Mouse (Mus musculus): ENCODE results near the gene Gm10271.

Gene Gm10271

DNA sequence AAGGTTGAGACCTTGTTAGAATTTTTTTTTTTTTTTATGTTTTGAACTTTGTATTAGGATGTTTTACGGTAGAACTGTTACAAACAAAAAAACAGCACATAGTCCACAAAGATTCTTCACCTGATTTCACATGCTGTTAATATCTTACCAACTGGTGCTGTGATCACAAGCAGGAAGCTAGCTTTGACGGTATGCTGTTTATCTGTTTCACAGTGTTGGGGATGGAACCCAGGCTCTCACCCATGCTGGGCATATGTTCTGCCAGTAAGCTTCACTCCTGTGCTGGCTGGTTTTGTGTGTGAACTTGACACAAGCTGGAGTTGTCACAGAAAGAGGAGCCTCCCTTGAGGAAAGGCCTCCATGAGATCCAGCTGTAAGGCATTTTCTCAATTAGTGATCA is 5.4 kb upstream of the Gm10271 start:
- DNase-seq = no peak

DNA sequence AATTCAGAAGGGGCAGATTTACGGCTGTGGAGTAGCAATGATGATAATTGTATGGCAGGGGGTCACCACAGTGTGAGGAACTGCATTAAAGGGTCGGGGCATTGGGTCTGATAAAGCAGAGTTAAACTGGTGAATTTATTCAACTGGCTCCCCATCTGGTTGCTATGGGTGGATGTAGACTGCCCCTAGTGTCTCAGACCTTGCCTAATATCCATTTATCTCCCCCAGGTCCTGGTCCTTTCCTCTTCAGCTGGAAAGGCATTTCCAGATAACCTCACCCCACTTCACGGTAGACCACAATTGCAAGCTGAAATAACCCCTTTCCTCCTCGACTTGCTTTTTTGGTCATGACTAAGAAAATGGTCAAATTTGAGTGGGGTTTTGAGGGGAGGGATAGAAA is 5.0 kb upstream of the Gm10271 start:
- no peak for DNase-seq

DNA sequence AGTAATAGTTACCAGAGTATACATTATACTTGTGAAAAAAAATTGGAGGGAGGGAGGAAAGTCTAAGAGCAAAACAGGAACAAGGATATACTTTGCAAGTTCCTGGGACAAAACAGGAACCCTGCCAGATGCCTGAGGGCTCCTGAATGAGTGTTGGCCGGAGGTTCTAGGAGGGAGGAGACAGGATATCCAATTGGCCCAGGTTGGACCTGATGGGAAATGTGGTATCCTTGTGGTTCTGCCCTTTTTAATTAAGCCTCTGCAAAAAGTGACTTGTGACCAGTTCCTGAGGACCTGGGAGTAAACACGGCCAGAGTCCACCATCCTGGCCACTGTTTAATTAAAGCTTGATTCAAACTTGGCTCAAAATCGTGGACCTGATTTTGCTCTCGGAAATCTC is 3.7 kb downstream of the Gm10271 start:
- DNase-seq = no peak

DNA sequence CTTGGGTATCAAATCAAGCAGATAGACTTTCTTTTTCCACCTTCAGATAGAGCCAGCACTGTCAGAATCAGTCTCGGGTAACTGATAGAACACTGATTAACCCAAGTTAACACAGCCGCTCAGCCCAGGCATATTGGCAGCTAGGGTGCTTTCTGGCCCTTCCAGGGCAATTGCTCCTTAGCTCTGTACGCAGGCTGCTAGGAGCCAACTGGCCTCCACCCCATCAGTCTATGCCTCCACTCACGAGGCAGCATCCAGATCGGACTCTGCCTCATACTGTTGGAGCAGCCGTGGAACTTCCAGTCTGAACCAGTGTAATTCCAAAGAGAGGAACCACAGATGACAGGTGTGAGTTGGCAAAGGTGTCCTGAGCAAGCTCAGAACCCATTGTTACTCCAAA is 6.3 kb downstream of the Gm10271 start:
- no peak for DNase-seq

DNA sequence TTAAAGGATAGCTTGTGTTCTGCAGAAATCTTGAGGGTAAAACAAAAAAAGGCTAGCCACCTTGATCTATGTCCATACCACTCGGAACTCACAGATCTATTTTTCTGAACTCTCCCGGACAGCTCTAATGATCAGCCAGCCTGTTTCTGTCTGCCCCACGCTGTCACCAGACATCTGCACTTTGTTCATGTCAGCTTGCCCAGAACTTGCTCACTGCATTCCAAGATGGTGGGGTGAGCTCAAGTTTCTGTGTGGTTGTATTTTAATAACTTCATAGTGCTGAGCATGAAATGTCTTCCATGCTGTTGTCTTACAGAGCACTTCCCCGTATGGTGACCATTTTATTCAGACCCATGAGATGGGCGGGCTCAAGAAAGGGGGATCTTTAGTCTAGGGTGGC is 7.1 kb downstream of the Gm10271 start:
- no peak for DNase-seq

DNA sequence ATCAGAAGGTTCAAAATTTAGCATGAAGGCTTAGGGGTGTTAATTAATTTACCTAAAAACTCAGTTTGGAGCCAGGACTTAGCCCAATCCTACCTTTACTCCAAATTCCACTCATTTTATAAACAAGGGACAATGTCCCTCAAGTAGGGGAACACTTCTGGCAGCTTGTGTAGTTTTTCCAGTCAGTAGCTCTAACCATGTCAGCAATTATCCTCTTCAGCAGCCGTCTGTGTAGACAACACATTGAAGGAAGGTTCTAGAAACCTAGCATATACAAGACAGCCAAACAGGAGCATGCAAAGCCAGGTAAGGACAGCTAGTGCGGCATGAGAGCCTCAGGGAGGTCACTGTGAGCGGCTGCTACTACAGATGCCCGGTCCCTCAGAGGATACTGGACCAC is 7.8 kb downstream of the Gm10271 start:
- DNase-seq = no peak

DNA sequence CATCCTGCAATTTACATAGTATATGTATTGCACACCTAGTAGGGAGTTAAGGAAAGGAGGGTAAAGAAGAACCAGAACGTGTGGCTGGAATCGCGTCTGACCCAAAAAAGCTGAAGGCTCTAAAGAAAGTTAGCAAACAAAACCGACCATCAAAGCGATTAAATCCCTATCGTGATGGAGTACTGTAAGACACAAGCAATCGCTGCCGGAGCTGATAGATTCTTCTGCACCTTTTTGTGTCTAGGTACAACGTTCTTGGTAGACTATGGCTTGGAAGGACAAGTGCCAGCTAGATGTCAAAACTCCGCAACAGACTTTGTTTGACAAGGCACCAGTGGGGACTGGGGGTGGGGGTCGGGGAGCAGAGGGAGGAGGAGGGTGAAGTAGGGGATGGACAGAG is 8.3 kb downstream of the Gm10271 start:
- no peak for DNase-seq

DNA sequence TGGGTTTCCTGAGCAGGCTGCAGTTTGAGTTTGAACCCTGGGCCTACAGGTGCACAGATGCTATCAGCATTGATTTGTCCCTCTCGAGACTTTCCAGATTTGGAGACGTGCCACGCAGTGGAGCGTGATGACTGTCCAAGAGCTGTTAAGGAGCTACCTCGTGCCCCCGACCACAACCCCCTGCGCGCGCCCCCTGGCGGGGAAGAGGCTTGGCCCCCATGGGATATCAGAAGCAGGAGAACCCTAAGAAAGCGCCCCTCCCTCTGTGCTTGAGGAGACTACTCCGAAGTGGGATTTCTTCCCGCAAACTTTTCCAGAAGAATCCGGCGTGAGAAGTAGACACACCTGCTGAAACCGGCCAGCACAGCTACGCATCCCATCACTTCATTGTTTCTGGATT is 9.6 kb downstream of the Gm10271 start:
- no peak for DNase-seq

DNA sequence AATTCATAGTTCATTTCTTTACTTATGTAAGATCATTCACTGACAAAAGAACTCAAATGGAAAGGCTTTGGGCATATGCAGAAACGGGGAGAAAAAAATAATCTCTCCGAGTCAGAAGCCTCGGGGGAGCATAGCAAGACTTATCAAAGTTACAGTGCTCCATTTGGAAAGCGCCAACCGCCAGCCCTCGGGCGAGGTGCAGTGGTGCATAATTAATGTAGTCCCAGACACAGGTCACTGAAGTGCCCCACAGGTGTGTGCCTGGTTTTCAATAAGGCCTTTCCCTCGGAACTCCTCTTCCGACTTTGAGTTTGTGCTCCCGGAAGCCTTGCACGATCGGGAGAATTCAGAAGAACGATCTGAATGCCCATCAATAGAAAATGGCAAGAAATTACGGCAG is 10.3 kb downstream of the Gm10271 start:
- DNase-seq = no peak

DNA sequence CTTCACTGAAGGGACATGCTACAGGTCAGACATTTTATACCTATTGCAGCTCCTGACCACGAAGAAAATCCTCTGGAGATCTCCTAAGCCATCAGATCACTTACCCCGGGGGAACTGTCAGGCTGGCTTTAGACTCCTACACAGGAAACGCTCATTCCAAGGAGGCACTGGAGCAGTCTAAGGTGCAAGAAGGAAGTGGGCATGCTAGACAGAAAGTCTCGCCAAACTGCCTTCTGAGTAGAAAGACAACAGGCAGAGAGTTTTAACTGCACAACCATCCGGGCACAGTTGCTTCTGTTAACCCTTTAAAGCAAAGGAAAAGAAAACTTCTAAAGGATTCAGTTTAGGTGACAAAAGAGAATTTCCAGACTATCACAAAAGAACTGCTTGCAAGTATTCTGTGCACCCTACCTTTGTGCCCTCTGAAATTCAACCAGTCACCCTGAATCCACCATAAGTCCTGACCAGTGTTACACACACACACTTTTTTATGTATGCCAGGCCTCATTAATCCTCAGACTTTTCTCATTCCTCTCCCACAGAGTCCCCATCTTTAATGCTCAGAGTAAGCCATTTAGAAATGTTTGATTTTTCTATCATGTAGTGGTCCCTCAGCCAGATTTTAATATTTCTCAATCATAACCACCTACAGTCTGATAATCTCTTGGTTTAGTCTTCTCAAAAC is 14.4 kb downstream of the Gm10271 start:
- DNase-seq = no peak

DNA sequence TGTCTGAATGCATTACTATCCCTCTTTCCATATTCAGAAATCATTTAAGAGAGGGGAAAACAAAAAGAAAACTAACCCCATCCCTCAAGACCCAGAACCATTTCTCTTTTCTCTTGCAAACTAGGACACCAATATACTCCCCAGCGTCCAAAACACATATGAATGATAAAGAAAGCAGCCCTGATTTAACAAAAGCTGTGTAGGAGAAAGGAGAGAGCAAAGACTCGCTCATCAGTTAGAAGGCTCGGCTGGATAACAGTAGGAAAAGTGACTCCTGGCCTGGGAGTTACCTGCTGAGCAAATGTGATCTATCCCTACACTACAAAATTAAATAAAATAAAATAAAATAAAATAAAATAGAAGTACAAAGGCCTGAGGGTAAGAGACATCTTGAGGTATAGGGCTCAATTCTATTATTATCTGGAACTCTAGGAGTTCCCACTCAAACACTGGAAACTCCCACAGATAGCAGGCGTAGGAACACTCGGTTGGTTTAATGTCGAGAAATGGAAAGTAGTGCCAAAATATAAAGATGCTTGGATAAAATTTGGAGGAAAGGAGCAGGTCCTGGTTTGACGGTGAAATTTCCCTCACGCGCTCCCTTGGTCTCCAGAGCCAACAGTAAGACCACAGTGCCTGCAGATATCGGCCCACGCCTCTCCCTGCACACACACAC is 15.8 kb downstream of the Gm10271 start:
- no peak for DNase-seq

DNA sequence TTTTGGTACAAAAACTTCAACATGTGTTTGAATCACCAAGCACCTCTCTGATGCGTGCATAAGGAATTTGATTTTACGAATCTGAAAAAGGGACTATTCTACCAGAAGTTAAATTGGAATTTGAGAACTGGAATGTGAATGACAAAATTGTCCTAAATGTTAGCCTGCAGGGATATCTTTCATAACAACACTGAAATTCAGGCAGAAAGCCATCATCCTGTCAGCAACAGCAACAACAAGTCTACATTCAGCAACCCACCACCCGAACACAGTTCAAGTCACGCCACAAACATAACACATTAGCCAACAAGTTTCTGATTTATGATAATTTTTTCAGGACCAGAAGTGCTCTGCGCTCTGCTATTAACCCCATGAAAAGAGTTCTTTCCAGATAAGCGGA is 17.2 kb downstream of the Gm10271 start:
- no peak for DNase-seq

DNA sequence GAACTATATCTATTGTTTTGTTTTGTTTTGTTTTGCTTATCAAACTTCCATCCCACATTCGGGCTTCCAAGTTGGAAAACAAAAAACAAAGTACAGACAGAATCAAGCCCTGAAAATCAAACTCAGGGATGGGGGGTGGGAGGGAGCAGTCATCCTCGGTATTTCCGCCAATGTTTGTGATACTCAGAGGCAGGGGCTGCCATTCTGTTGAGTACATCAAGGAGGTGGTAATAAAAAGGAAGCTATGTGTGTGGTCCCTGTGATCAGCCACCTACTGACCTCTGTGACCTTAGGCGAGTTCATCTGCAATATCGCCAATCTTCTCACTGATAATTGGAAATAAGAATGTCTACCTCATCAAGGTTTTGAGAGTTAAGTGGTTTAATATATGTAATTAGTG is 21.5 kb downstream of the Gm10271 start:
- DNase-seq = no peak

DNA sequence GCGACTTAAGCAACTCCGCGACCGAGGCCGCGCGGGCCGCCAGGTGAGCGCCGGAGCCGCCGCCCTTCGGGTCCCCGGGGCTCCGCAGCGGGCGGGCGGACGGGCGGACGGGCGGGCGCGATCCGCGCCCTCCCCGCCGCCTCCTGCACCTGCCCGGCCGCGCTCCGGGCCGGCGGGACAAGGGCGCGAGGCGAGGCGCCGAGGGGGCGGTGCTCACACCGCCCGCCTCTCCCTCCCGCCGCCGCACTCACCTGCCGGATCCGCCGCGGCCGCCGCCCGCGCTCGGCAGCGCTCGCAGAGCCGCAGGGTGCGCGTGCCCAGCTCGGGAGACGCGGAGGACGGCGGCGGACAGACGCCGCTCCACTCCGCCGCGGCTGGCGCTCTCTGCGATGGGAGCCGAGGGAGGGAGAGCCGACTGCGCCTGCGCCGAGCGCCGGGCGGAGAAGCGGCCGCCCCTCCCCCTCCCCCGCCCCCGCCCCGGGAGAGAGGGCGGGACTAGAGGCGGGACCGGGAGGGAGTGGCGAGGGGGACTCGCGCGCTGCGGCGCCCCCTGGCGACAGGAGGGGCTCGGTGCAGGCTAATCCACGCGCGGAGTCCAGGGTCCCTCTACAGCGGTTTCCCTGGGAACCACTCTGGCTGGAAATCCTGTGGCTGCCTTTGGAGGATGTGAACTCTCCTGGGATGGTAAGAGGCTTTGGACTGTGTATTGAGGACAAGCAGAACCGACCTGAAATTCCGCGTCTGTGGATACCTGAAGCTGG is 22.2 kb downstream of the Gm10271 start, which contains the start of gene Rab3ip:
TSS of gene Rab3ip (minus strand) at position 761 of the 761 bp plus-strand sequence.
- DNase-seq = peak; percentile 88 to 93

DNA sequence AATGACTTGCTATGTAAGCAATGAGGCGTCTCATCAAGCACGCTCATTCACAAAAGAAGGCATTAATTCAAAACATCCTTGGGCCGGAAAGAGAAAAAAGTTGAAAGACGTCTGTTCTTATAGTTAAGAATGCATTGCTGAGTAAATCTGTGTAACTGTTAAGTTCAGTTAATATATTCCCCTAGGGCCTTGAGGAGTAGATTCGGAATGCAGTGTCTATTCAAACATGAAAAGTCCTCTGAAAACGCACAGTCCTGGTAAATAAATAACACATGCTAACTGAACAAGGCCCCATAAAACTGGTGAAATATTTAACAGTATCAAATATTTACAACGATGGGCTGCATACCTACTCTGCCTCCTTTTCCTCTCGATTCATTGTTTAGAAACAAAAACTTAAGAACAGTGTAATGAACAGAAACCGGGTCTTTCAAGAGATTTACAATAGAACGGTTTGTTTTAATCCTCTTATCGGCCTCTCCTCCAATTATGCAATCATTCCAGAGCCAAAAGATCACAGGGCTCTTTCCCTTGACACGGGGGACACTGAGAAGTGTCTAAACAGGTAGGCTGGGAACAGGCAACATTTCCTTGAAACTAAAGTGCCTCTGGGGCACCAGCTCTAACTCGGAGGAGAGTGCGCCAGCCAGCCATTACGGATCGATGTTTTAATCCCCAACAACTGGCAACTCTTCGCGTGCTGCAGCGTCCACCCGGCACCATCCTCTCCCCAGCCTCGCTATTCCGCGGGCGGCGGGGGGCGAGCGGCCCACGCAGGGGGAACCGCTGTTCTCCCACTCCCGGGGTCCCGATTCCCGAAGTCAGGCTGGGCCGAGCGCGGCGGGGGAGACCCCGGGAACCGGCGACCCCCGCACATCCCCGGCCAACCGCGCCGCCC is 23.0 kb downstream of the Gm10271 start:
- peak; percentile 36 to 56 for DNase-seq

DNA sequence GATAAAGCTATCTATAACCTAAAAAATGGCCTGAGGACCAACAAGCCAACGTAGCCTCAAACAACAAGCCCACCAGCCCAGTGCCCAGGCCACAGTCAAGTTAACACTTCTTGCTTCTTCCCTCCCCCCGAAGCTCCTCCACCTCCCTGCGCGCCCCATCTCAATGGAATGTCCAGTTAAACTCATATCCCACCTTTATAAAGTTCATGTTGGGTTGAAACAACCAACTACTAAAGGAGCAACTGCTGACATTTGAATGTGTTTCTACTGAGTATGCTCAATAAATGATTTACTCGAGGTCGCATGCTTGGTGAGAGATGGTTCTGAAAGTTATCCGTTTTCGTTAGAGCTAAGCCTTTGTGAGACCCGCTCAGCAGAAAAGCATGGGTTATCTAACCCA is 24.0 kb downstream of the Gm10271 start:
- no peak for DNase-seq

DNA sequence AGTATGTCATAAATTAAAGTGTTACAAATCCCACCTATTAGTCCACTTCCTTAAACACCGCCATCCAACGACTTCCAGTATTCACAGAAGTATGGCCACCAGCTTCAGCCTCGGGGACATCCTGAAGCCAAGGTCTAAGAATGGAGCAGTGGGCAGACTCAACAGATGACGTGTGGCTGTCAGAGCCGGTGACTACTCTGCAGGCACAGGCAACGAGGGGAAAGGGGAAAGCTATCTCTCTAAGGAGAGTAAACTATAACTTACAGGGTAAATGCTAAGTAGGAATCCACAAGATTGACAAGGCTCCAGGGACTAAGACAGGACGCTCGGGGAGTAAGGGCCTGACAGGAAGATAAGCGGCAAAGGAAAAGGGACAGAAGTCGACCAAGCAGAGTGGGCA is 27.5 kb downstream of the Gm10271 start:
- DNase-seq = no peak

DNA sequence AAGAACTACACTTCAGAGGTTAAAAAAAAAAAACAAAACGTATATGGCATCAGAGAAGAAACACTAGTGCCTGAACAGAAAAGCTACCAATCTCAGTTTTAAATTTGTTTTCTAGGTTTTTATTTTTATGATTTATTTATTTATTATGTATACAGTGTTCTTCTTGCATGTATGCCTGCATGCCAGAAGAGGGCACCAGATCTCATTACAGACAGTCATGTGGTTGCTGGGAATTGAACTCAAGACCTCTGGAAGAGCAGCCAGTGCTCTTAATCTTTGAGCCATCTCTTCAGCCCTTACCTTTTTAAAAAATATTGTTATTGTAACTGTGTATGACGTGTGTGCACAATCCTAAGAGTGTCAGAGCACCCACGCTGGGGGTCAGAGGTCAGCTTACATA is 28.3 kb downstream of the Gm10271 start:
- DNase-seq = no peak

DNA sequence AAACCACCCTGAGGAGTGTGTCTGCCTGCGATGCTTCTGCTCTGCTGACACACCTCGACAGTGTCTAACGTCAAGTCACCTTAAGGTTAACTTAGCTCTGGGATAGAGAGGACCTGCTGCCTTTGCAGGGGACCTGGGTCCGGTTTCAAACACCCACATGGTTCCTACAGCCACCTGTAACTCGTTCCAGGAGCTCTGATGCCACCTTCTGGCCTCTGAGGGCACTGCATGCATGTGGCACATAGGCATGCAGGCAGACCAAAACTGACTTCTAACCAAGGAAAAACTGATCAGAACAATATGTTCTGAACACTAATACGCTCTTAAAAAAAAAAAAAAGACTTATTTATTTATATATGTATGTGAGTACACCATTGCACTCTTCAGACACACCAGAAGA is 29.4 kb downstream of the Gm10271 start:
- peak in 1 of 2 experiments; percentile 23 for DNase-seq

DNA sequence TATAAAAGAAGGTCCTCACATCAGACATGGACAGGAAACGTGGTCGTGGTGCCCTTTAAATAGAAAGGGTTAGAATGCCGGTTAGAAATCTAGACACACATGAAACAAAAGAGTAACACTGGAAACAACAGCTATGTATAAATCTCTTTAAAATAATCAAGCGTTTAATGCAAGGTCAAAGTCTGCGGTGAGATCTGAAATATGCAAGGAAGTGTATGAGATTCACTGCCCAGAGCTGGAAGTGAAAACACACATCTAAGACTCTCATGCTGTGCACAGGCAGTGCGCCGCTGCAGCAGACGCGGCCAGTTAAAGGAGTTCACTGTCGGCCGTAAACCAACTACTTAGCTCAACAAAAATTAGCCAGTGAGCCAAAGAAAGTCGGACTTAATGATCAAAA is 37.4 kb downstream of the Gm10271 start:
- DNase-seq = no peak

DNA sequence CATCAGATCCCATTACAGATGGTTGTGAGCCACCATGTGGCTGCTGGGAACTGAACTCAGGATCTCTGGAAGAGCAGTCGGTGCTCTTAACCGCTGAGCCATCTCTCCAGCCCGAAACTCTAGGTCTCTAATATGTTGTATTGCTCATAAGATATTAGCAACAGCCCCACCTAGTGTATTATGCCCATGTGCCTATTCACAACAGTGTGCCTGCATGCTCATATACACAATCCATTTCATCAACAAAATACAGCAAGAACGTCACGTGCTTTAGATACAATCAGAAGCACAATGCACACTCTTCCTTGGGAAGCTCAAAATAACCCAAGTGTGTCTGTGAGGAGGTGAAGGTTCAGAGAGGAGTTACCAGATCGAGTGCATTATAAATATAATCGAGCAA is 38.6 kb downstream of the Gm10271 start:
- no peak for DNase-seq

DNA sequence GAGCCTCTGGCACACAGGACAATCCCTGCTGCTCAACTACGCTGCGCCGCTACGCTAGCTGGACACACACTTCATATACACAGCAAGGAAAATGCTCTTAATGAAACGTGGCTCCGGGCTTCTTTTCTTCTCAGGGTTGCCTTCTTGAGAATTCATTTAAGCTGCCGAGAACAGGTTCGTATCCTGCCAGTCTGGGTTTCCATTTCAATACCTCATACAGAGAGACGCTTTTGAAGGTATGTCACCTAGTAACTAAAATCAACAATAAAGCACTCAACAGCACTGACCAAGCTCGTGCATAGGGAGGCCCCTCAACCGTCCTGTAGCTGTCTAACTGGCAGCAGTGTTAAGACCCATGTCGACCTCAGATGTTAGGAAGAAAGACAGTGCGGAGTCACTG is 40.0 kb downstream of the Gm10271 start:
- no peak for DNase-seq
